Mouse (Mus musculus) telencephalon, adult 2 months (tissue): Measurements from ENCODE around the gene Tead2.

Experiments used
- DNase-seq: peaks from one replicate; pipeline ENCODE4 v3.0.0-alpha.2; 2011; ENCODE audit warnings: low read depth, low spot score

The Tead2 gene

DNA sequence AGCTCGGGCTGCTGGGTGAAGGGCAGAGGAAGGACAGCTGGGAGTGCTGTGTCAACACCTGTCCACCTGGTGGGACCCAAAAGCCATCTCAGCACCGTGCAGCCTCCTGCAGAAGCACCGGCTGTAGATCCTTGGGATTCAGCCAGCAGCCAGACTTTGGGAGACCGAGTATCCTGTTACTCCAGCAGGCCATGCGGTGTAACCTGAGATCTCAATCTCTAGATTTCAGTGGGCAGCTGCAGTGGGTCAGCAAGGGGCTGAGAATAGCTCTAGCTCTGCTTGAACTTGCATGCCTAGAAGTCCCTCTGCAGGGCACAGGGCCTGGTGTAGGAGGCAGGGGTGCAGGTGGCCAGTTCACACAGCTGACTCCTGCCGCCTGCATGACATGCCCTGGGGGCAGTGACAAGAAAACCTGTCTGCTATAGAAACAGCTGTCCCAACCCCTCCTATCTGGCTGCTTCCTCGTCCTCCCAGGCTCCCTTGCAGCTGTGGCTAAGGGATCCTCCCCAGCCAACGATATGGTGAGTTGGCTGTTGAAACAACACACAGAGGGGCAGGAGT is 23.7 kb upstream of the Tead2 start:
- no peak for DNase-seq

- DNase-seq, result no peak
These were observed 22.8 kb upstream of the Tead2 start for GRCm38 (mm10) chr7:45192585-45193310.

- no peak for DNase-seq
These were observed 22.1 kb upstream of the Tead2 start for GRCm38 (mm10) chr7:45193406-45193805.

DNA sequence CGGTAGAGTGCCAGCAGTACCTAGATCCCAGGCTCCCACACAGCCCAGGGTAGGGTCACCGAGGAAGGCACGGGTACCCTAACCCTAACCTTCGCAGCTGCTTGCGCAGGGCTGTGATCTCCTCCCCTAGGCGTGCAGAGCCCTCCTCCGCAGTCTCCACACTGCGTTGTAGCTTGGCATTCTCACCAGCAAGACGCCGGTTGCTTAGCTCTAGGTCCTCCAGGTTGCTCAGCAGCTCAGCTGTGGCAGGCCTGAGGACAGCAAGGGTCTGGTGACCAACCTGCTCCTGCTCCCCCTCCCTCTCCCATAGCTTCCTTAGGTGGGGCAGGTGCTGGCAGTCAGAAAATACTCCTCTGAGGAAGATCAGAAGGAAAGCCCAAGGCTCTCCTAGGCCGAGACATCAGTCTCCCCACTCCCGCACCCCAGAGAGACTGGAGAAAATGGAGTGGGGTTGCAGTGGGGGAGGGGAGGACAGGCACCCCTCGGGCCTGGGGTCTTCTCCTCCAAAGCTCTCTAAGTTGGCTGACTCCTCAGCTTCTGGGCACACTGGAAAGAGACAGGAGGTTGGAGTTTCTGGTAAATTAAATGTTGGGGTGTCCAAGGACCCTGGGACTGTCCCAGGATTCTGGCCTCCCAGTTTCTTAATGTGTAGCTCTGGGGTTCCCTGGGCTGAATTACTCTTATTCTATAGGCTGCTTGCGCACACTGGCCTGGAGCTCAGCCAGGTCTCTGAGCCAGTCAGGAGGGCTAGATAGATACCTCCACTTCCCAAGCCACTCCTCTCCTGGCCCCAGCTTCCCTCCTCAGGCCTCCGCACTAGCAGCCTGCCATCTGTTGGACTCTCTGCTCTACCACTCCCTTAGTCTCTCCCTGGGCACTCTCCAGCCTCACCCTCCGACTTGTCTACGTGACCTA is 21.4 kb upstream of the Tead2 start:
- no peak for DNase-seq

DNA sequence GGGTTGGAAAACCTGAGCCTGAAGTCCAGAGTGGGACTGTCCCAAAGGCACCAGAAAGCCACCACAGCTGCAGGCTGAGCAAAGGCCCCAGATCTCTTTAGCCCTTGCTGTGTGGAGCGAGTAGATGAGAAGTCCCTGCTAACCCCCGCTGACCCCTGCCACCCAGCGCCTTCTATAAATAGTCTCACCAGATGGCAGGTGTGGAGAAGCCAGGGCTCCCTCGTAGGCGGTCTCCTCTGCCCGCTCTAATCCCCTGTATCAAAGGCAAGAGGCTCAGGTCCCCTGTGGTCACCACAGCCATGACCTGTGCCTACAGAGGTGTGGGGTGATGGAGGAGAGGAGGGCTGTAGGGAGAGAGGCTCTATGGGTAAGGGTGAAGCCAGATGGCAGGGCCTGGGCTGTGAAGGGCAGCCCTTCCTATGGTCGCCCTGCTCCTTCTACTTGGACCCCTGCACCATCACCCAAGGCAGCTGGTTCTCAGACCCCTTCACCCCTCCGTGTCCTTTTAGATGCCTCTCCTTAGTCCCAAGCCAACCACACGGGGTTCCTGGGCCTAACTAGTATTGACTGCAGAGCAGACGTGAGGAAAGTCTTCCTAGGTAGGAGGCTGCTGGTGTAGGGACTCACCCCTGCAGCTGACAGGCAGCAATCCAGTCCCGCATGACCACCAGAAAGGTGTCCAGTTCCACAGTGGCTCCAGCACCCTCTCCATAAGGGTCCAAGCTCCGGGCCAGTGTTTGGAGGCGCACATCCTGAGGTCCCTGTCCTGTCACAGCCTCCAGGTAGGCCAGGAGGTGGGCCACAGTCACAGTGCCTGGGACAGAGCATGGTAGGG is 20.0 kb upstream of the Tead2 start:
- no peak for DNase-seq

- DNase-seq, result no peak
These were observed 19.4 kb upstream of the Tead2 start for GRCm38 (mm10) chr7:45196176-45196535.

- DNase-seq, result no peak
These were observed 18.6 kb upstream of the Tead2 start for GRCm38 (mm10) chr7:45196994-45197393.

- no peak for DNase-seq
These were observed 17.1 kb upstream of the Tead2 start for GRCm38 (mm10) chr7:45198435-45198834.

GRCm38 (mm10) chr7:45198961-45199360 is 16.6 kb upstream of the Tead2 start:
- DNase-seq, result no peak

DNA sequence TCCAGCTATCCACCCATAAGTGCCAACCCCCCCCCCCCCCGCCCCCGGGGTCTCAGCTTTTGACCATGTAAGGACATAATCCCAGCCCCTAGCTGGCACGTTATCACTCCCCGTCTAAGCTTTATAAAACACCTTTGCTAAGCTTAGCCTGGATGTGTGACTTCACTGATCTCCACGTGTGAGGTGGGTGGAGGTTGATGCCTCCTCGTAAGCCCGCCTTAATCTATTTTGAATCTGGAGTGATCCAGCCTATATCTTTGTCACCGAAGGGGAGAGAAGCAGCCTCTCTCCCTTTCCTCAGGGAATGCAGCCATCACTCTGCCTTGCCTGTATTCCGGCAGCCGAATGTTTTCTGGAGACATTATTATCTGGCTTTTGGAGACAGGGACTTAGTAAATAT is 12.9 kb upstream of the Tead2 start:
- peak; percentile 75 for DNase-seq

- DNase-seq, result peak; percentile 95
These were observed 11.0 kb upstream of the Tead2 start, which contains the start of gene Ccdc155 for GRCm38 (mm10) chr7:45204380-45205143. TSS of gene Ccdc155 (minus strand) at chr7:45204892.

- DNase-seq, result no peak
These were observed 7.3 kb upstream of the Tead2 start for GRCm38 (mm10) chr7:45208260-45208659.

GRCm38 (mm10) chr7:45211070-45211469 is 4.5 kb upstream of the Tead2 start:
- no peak for DNase-seq

DNA sequence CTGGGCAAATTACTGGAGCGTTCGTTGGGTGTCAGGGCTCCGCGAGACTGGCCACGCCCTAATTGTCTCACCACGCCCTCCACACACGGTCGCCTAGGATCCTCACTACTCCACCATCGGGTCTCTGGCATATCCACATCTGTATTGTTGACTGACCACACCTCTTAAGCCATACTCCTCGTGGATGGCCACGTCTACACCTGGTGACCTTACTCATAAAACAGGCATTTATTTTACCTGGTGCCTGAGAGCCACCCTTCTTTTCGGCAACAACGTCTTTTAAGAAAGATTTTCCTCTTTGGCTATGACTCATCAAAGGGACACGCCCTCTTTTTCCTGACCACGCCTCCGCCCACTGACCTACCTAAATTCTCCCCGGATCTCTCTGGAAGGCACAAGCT is 3.7 kb upstream of the Tead2 start, which contains the start of gene Dkkl1:
Gene Dkkl1 (minus strand): TSS at position 297 of the 401 bp plus-strand sequence.
- DNase-seq, result no peak

GRCm38 (mm10) chr7:45212356-45212755 is 3.2 kb upstream of the Tead2 start:
- no peak for DNase-seq

- no peak for DNase-seq
These were observed 1.8 kb upstream of the Tead2 start for GRCm38 (mm10) chr7:45213708-45214107.

- DNase-seq, result no peak
These were observed 1.1 kb downstream of the Tead2 start for GRCm38 (mm10) chr7:45216442-45217183.

DNA sequence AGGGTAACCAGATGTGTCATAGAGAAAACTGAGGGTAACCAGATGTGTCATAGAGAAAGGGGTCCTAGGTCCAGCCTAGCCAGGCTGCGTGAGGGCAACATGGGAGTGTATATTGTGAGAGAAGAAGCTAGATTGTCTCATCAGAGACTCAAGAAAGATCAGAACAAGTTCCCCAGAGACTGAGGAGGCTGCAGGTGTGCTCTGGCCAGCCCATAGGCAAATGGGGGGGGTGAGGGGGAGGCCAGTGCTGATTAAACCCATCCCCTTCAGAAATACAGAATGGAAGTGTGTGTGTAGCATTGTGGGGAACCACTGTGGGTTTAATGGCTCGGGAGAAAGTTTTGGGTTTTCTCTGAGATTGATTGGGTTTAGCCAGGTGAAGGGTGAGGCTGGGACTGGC is 6.1 kb downstream of the Tead2 start:
- DNase-seq, result no peak

DNA sequence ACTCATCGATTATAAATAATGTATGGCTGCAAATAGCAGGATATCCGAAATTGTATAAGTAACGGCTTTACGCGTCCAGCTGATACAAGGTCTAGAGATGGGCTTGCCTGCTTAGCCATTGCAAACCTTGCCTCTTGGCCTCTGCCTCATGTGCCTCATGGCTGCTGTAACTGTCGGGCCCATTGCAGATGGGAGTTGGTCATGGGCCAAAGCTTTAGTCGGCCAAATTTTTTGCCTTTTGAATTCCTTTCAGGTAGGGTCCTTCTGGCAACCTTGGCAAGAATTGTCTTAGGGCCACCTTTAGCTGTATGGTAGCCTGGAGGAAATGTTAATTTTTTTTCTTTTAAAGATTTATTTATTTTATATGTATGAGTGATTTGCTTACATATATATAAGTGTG is 9.3 kb downstream of the Tead2 start:
- DNase-seq, result no peak

DNA sequence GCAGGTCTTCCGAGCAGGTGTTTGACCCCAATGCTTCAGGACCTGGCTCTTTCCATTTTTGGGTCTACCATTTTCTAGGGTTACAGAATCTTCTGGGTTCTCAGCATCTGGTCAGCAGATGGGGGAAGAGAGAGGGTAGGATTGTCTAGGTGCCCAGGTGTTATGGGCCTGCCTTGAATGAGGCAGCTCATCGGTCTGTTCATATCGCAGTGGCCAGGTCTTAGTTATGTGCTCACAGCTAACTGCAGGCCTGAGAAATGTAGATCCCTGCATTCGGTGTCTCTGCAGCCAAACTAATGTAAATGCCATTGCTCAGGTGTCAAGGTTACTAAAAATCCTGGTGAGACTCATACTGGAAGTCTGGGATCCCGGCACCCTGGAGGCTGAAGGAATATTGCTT is 10.9 kb downstream of the Tead2 start:
- no peak for DNase-seq
